Mouse (Mus musculus) MEL (cell line): ENCODE results near the gene Slc6a20b. TPM values are rescaled to one million over a fixed set of nuclear protein-coding genes. Genes with fewer than 3 reads are reported as not detected.

ENCODE experiments used
- DNase-seq: peaks from one replicate; pipeline ENCODE4 v3.0.0; 2011; ENCODE audit warnings: low read depth, low spot score
- H3K27ac ChIP-seq: 2 replicates; pipeline ENCODE4 v1.5.1; 2012; ENCODE audit warnings: low read depth, mild to moderate bottlenecking, control low read depth, low read length, moderate library complexity; ENCODE audit not compliant: control insufficient read depth
- H3K27me3 ChIP-seq, 2 experiments: fragments of 150-350 bp in 1 of 2; sonication (generic) in 1 of 2; 2 replicates each; pipeline ENCODE4 v1.6.1; 2012; ENCODE audit warnings: low read length in 2 of 2, mild to moderate bottlenecking in 2 of 2, improper control_type of control experiment in 1 of 2, moderate library complexity in 1 of 2; ENCODE audit not compliant: insufficient read depth in 2 of 2, control insufficient read depth in 1 of 2
- H3K36me3 ChIP-seq, 2 experiments: 2 replicates each; pipeline ENCODE4 v1.6.1; 2012 to 2014; ENCODE audit warnings: low read length in 2 of 2, improper control_type of control experiment in 1 of 2, inconsistent platforms in 1 of 2, mild to moderate bottlenecking in 1 of 2; ENCODE audit not compliant: insufficient read depth in 2 of 2, control insufficient read depth in 1 of 2
- H3K4me1 ChIP-seq, 2 experiments: fragments of 150-350 bp in 1 of 2; sonication (generic) in 1 of 2; 2 replicates each; pipeline ENCODE4 v1.6.1; 2012; ENCODE audit warnings: low read length in 2 of 2, improper control_type of control experiment in 1 of 2, mild to moderate bottlenecking in 1 of 2; ENCODE audit not compliant: insufficient read depth in 2 of 2, control insufficient read depth in 1 of 2
- H3K4me3 ChIP-seq, 2 experiments: fragments of 150-350 bp in 1 of 2; sonication (generic) in 1 of 2; 2 replicates each; pipeline ENCODE4 v1.5.1; 2012; ENCODE audit warnings: low read depth in 2 of 2, low read length in 2 of 2, mild to moderate bottlenecking in 2 of 2, moderate library complexity in 2 of 2, control low read depth in 1 of 2, improper control_type of control experiment in 1 of 2; ENCODE audit not compliant: control insufficient read depth in 1 of 2, insufficient read depth in 1 of 2
- H3K79me2 ChIP-seq: 2 replicates; pipeline ENCODE4 v1.6.1; 2012; ENCODE audit warnings: mild to moderate bottlenecking, low read length, moderate library complexity; ENCODE audit not compliant: control insufficient read depth, poor library complexity, insufficient read depth
- H3K9ac ChIP-seq: 2 replicates; pipeline ENCODE4 v1.6.1; 2012; ENCODE audit warnings: low read depth, mild to moderate bottlenecking, control low read depth, low read length, moderate library complexity; ENCODE audit not compliant: control insufficient read depth, poor library complexity, severe bottlenecking
- H3K9me3 ChIP-seq: fragments of 150-350 bp; sonication (generic); replicated peaks from 2 replicates; pipeline ENCODE4 v1.6.1; 2012; ENCODE audit warnings: mild to moderate bottlenecking, low read length, improper control_type of control experiment, moderate library complexity; ENCODE audit not compliant: insufficient read depth
- BHLHE40 ChIP-seq: IDR thresholded peaks from 2 replicates; pipeline ENCODE4 v1.6.1; 2012; ENCODE audit warnings: low read depth, mild to moderate bottlenecking, inconsistent platforms, low read length, improper control_type of control experiment, borderline replicate concordance
- CTCF ChIP-seq, 3 experiments: IDR thresholded peaks in 2 of 3; conservative IDR thresholded peaks in 1 of 3; 2 replicates each; pipeline ENCODE4 v1.5.1; 2011 to 2012; ENCODE audit warnings: low read length in 3 of 3, low read depth in 2 of 3, mild to moderate bottlenecking in 2 of 3, improper control_type of control experiment in 1 of 3, inconsistent platforms in 1 of 3, mixed read lengths in 1 of 3, moderate library complexity in 1 of 3; ENCODE audit not compliant: control insufficient read depth in 1 of 3, insufficient read depth in 1 of 3, poor library complexity in 1 of 3, severe bottlenecking in 1 of 3
- E2F4 ChIP-seq: IDR thresholded peaks from 2 replicates; pipeline ENCODE4 v1.6.1; 2011; ENCODE audit warnings: low read depth, low read length, improper control_type of control experiment, borderline replicate concordance
- GABPA ChIP-seq: IDR thresholded peaks from 2 replicates; pipeline ENCODE4 v1.6.1; 2012; ENCODE audit warnings: low read depth, mild to moderate bottlenecking, inconsistent platforms, low read length, improper control_type of control experiment, moderate library complexity
- GATA1 ChIP-seq: IDR thresholded peaks from 2 replicates; pipeline ENCODE4 v1.6.1; 2011; ENCODE audit warnings: low read depth, low read length, improper control_type of control experiment
- HCFC1 ChIP-seq: IDR thresholded peaks from 2 replicates; pipeline ENCODE4 v1.6.1; 2012; ENCODE audit warnings: low read depth, mild to moderate bottlenecking, inconsistent platforms, low read length, improper control_type of control experiment, moderate library complexity
- MEF2A ChIP-seq: IDR thresholded peaks from 2 replicates; pipeline ENCODE4 v1.6.1; 2014; ENCODE audit warnings: low read depth, mild to moderate bottlenecking, inconsistent platforms, low read length, improper control_type of control experiment; ENCODE audit not compliant: poor library complexity, insufficient replicate concordance, severe bottlenecking; ENCODE audit errors: extremely low read depth
- MYC ChIP-seq: IDR thresholded peaks from 2 replicates; pipeline ENCODE4 v1.6.1; 2011; ENCODE audit warnings: low read depth, mild to moderate bottlenecking, low read length, improper control_type of control experiment, moderate library complexity
- NRF1 ChIP-seq: IDR thresholded peaks from 2 replicates; pipeline ENCODE4 v1.6.1; 2014; ENCODE audit warnings: low read depth, mild to moderate bottlenecking, inconsistent platforms, low read length, improper control_type of control experiment, moderate library complexity; ENCODE audit not compliant: poor library complexity, insufficient read depth, severe bottlenecking
- RCOR1 ChIP-seq: IDR thresholded peaks from 2 replicates; pipeline ENCODE4 v1.6.1; 2012; ENCODE audit warnings: low read depth, mild to moderate bottlenecking, inconsistent platforms, low read length, improper control_type of control experiment
- SMC3 ChIP-seq: IDR thresholded peaks from 2 replicates; pipeline ENCODE4 v1.6.1; 2011; ENCODE audit warnings: low read depth, low read length, improper control_type of control experiment
- TAL1 ChIP-seq: IDR thresholded peaks from 2 replicates; pipeline ENCODE4 v1.6.1; 2012; ENCODE audit warnings: mild to moderate bottlenecking, inconsistent platforms, low read length, moderate library complexity, mixed read lengths
- TCF12 ChIP-seq: IDR thresholded peaks from 2 replicates; pipeline ENCODE4 v1.6.1; 2014; ENCODE audit warnings: low read depth, mild to moderate bottlenecking, inconsistent platforms, low read length, improper control_type of control experiment, moderate library complexity
- UBTF ChIP-seq: IDR thresholded peaks from 2 replicates; pipeline ENCODE4 v1.6.1; 2012; ENCODE audit warnings: low read depth, mild to moderate bottlenecking, inconsistent platforms, low read length, improper control_type of control experiment, moderate library complexity, borderline replicate concordance; ENCODE audit not compliant: insufficient read depth
- USF1 ChIP-seq: IDR thresholded peaks from 2 replicates; pipeline ENCODE4 v1.6.1; 2014; ENCODE audit warnings: low read depth, mild to moderate bottlenecking, inconsistent platforms, low read length, improper control_type of control experiment, moderate library complexity
- USF2 ChIP-seq, 2 experiments: IDR thresholded peaks; 2 replicates each; pipeline ENCODE4 v1.6.1; 2011 to 2012; ENCODE audit warnings: improper control_type of control experiment in 2 of 2, low read length in 2 of 2, borderline replicate concordance in 1 of 2, inconsistent platforms in 1 of 2, low read depth in 1 of 2, mild to moderate bottlenecking in 1 of 2; ENCODE audit not compliant: insufficient read depth in 1 of 2
- ZMIZ1 ChIP-seq: IDR thresholded peaks from 2 replicates; pipeline ENCODE4 v1.6.1; 2012; ENCODE audit warnings: low read depth, mild to moderate bottlenecking, inconsistent platforms, low read length, improper control_type of control experiment, moderate library complexity
- ZNF384 ChIP-seq: IDR thresholded peaks from 2 replicates; pipeline ENCODE4 v1.6.1; 2012; ENCODE audit warnings: low read depth, mild to moderate bottlenecking, inconsistent platforms, low read length, improper control_type of control experiment
- polyA plus RNA-seq, 2 experiments: library from polyadenylated mRNA; stranded (reverse) in 1 of 2; unstranded in 1 of 2; fragments of >175 nt in 1 of 2; fragments of >200 nt in 1 of 2; gene quantifications; 2 replicates each; pipeline versions ENCODE4 v1.2.1 to v1.2.4; 2012; ENCODE audit warnings: low replicate concordance in 2 of 2, low read depth in 1 of 2; ENCODE audit not compliant: insufficient read length in 2 of 2, insufficient read depth in 1 of 2, missing spikeins in 1 of 2
- total RNA-seq: library from RNA; depleted of rRNA; stranded (reverse); fragments of 300-350 nt; gene quantifications from 2 replicates; pipeline ENCODE4 v1.2.3, GENCODE M21; 2012; rRNA removed

Slc6a20b gene
- total RNA-seq (0.35 and 0.46 TPM in 2 replicates), polyA plus RNA-seq (under 1 TPM in 1 of 2 experiments, not detected in 1; 0.01 TPM)

DNA sequence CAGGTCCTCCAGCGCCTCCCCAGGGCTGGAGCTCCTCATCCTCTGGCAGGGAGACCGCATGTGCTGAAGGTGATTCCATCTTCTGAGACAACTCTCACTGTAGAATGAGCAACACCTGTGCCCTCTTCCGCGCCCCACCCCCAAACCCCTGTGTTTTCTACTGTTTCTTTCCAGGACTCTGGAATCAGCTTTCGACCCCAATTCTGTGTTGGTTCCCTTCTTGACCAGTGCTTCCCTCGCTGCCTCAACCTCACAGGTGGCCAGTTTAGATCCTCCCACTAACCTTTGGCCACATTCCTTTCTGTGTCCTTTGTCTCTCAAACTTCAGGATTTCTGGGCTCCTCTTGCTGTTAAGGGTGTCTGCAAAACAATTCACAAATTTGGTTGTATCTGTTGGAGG, at the start of gene Slc6a20b:
Slc6a20b (minus strand) TSS at position 285 of the 400 bp plus-strand sequence.
- DNase-seq, result no peak
- H3K27ac ChIP-seq, result no peak within 1 kb of the TSS
- no peak within 1 kb of the TSS for H3K4me3 ChIP-seq
- TF ChIP-seq MEF2A, result no peak
- TF ChIP-seq ZMIZ1, result no peak
- no peak for TF ChIP-seq UBTF
- TF ChIP-seq CTCF (IDR thresholded peaks at IDR 0.05 in 2 of 3, conservative IDR thresholded peaks at IDR 0.05 in 1 of 3; ENCODE audit: control insufficient read depth in 1 of 3, insufficient read depth in 1 of 3, low read depth in 2 of 3, low read length in 3 of 3, poor library complexity in 1 of 3, severe bottlenecking in 1 of 3), result no peak
- no peak for TF ChIP-seq HCFC1
- no peak for TF ChIP-seq RCOR1
- no peak for TF ChIP-seq SMC3
- TF ChIP-seq E2F4, result no peak
- no peak for TF ChIP-seq ZNF384
- no peak for TF ChIP-seq TAL1
- no peak for TF ChIP-seq GABPA
- no peaks in the 10 kb centered on the region for H3K9me3 ChIP-seq
- H3K79me2 ChIP-seq, result no peaks in the 10 kb centered on the region
- no peaks in the 10 kb centered on the region; a peak in 2 of 4 replicates for H3K27me3 ChIP-seq
- H3K9ac ChIP-seq, result no peak within 1 kb of the TSS
- no peaks in the 10 kb centered on the region for H3K36me3 ChIP-seq
- H3K4me1 ChIP-seq, result no peaks in the 10 kb centered on the region; a peak in 1 of 4 replicates

DNA sequence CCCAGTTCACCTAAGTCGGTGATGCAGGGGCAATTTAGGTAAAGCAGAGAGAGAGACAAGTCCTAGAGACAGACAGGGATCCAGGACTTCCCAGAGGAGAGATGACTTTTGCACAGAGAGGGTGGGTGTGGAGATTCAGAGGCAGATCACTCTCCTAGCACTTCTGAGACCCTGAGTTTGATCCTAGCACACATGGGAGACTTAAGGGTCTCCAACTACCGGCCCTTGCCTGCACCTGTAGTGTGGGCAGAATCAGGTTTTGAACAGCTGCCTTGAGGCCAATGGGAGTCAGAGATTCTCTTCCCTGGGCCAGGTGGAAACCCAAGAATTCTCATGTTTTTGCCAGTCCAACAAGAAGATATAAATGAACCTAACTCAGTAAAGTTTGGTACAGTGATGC, 46.8 kb upstream of the Slc6a20b start:
- no peak overlapping the region for H3K4me3 ChIP-seq
- no peak overlapping the region for H3K9ac ChIP-seq
- H3K9me3 ChIP-seq, result no peaks in the 10 kb centered on the region
- peaks cover 28 to 30% of the 10 kb centered on the region in 2 experiments for H3K27me3 ChIP-seq
- no peaks in the 10 kb centered on the region for H3K79me2 ChIP-seq
- TF ChIP-seq MEF2A, result no peak
- TF ChIP-seq HCFC1, result no peak
- no peak for TF ChIP-seq MYC
- no peak for TF ChIP-seq NRF1
- TF ChIP-seq USF1, result no peak
- TF ChIP-seq USF2 (IDR thresholded peaks at IDR 0.05; ENCODE audit: borderline replicate concordance in 1 of 2, insufficient read depth in 1 of 2, low read depth in 1 of 2, low read length in 2 of 2), result no peak
- no peak for TF ChIP-seq BHLHE40
- no peak for TF ChIP-seq GATA1
- TF ChIP-seq SMC3, result no peak
- no peak for TF ChIP-seq TCF12
- H3K36me3 ChIP-seq, result no peaks in the 10 kb centered on the region
- H3K27ac ChIP-seq, result no peak overlapping the region
- DNase-seq, result no peak
- no peaks in the 10 kb centered on the region for H3K4me1 ChIP-seq
